20 mouse cellular contexts compared by ENCODE assay signal in the genomic region with DNA sequence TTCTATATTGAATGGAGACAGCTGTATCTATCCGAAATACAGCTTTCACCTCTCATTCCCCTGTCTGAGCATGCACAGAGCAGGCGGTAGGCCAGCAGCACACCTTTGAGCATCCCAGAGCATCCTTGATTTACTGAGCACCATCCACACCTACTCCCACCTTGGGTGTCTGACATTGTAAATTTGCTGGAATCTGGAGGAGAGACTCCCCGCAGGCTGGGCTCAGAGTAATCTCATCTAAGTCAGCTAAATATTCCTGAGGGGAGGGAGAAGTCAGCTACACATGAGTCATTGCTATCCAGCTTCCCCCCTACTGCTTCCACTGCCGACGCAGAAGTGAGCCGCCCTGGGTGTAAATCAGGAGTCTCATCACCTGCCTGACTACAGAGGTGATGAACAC.
DNase-seq lines count a peak whose midpoint lies in the region; ATAC-seq and TF ChIP-seq lines count a peak whose summit lies in the region.
"Had no signal": no experiment of that assay in that cellular context is flagged by ENCODE, and none has a peak within 500 bp of the region (broad histone marks: within the 10 kb centered on the region; RNA-seq: fewer than 3 reads in every experiment).

No protein-coding gene starts in this region.

- TF ChIP-seq CTCF in layer of hippocampus, adult 2 months (conservative IDR thresholded peaks at IDR 0.05), result no peak
- no peak for TF ChIP-seq CTCF in stomach, postnatal 0 days (IDR thresholded peaks at IDR 0.05; ENCODE audit: low read depth)

- peak overlapping the region; percentile 68 for H3K27ac ChIP-seq in layer of hippocampus, adult 2 months
- H3K27ac ChIP-seq in stomach, embryonic 14.5 days (ENCODE audit: low read length), result no peak overlapping the region
- no peak overlapping the region for H3K27ac ChIP-seq in stomach, postnatal 0 days (replicated peaks)
- H3K27ac ChIP-seq: forebrain, embryonic 13.5 days; heart, adult 2 months; hindbrain, postnatal 0 days had no signal

- peaks cover 8% of the 10 kb centered on the region; the same call in 1 of the 2 replicates for H3K36me3 ChIP-seq in stomach, embryonic 14.5 days (ENCODE audit: control insufficient read depth, insufficient read depth, low read length)
- H3K36me3 ChIP-seq in stomach, postnatal 0 days (ENCODE audit: control insufficient read depth, insufficient read depth, low read length), result peaks cover 8% of the 10 kb centered on the region; the same call in 1 of the 2 replicates

- no peaks in the 10 kb centered on the region; the same call in 1 of the 2 replicates for H3K4me1 ChIP-seq in stomach, embryonic 14.5 days (ENCODE audit: control insufficient read depth, insufficient read depth, low read length)
- no peaks in the 10 kb centered on the region for H3K4me1 ChIP-seq in stomach, postnatal 0 days (replicated peaks; ENCODE audit: control insufficient read depth, insufficient read depth)

- no peaks in the 10 kb centered on the region for H3K27me3 ChIP-seq in stomach, embryonic 14.5 days (ENCODE audit: control insufficient read depth, insufficient read depth, low read length)
- H3K27me3 ChIP-seq in stomach, postnatal 0 days (ENCODE audit: control insufficient read depth, insufficient read depth, low read length), result no peaks in the 10 kb centered on the region
- H3K27me3 ChIP-seq: forebrain, embryonic 13.5 days had no signal

- H3K4me2 ChIP-seq in stomach, embryonic 14.5 days (replicated peaks; ENCODE audit: low read depth, low read length), result no peak overlapping the region
- H3K4me2 ChIP-seq in stomach, postnatal 0 days (replicated peaks; ENCODE audit: low read depth), result no peak overlapping the region
- H3K4me2 ChIP-seq: forebrain, embryonic 13.5 days; midbrain, embryonic 11.5 days had no signal

- intact Hi-C loops in left cerebral cortex, postnatal 25 days (cut with DNase I), result no loop called here

- 39% methylated on average over 6 of the region's 6 CpGs for WGBS in stomach, embryonic 14.5 days
- 61% methylated on average over 6 of the region's 6 CpGs for WGBS in stomach, postnatal 0 days

- no peaks in the 10 kb centered on the region for H3K9me3 ChIP-seq in stomach, embryonic 14.5 days (ENCODE audit: control insufficient read depth, low read depth, low read length)
- H3K9me3 ChIP-seq in stomach, postnatal 0 days (ENCODE audit: control insufficient read depth, low read length), result no peaks in the 10 kb centered on the region
- H3K9me3 ChIP-seq: forebrain, embryonic 13.5 days had no signal

- ATAC-seq in stomach, embryonic 14.5 days (ENCODE audit: insufficient number of reproducible peaks, insufficient read depth, low FRiP score, low read depth), result 0 out of 2 replicates have a peak, but pooled peaks have one; percentile 23
- no peak for ATAC-seq in stomach, postnatal 0 days (ENCODE audit: low FRiP score, low TSS enrichment)
- ATAC-seq: forebrain, embryonic 13.5 days; hindbrain, postnatal 0 days had no signal

- H3K4me3 ChIP-seq in layer of hippocampus, adult 2 months, result no peak overlapping the region
- no peak overlapping the region for H3K4me3 ChIP-seq in stomach, embryonic 14.5 days (ENCODE audit: low read depth, low read length)
- no peak overlapping the region for H3K4me3 ChIP-seq in stomach, postnatal 0 days (ENCODE audit: low read depth, low read length)
- H3K4me3 ChIP-seq: forebrain, embryonic 13.5 days; heart, adult 2 months; myocyte had no signal

- no peak for TF ChIP-seq EP300 in stomach, postnatal 0 days (optimal IDR thresholded peaks at IDR 0.05)

- DNase-seq in layer of hippocampus, adult 2 months (ENCODE audit: low spot score in 2 of 2), result peak in 1 of 2 experiments; percentile 41
- no peak for DNase-seq in layer of hippocampus, postnatal 14 days (ENCODE audit: low spot score in 2 of 2)
- no peak for DNase-seq in stomach, postnatal 0 days (ENCODE audit: low spot score)
- DNase-seq in left cerebral cortex, postnatal 25 days (ENCODE audit: low spot score in 2 of 2), result peak; percentile 58 to 90
- DNase-seq in lung, postnatal 14 days, result no peak
- DNase-seq in embryo, embryonic 10.5 days (ENCODE audit: low spot score), result no peak
- DNase-seq: adrenal gland, postnatal 10 days; cerebellum, adult 9-11 months; embryo, embryonic 11 days; gastrocnemius, postnatal 10 days; heart, adult 2 months; kidney, adult 18-20 months; kidney, postnatal 4 days; lung, postnatal 36 days; thymus, postnatal 4 days had no signal

- H3K9ac ChIP-seq in stomach, embryonic 14.5 days (replicated peaks; ENCODE audit: low read depth, low read length), result no peak overlapping the region
- H3K9ac ChIP-seq in stomach, postnatal 0 days (ENCODE audit: low read length), result no peak overlapping the region
- H3K9ac ChIP-seq: forebrain, embryonic 13.5 days had no signal

Comparison
In these comparisons a context has a peak if more than half of its experiments do, and no peak if none do; other contexts are left out.
1. DNase-seq: peak in left cerebral cortex, postnatal 25 days (2 of 2); none in layer of hippocampus, postnatal 14 days (0 of 2), stomach, postnatal 0 days (single experiment), lung, postnatal 14 days (single experiment) and embryo, embryonic 10.5 days (single experiment).